Mouse (Mus musculus): ENCODE results near the gene Prm1. TPM values are rescaled to one million over a fixed set of nuclear protein-coding genes. Genes with fewer than 3 reads are reported as not detected.

Gene Prm1
- polyA plus RNA-seq (2014; fragmentation: Illumina TruSeq; extraction: RNeasy Lipid Tissue Mini Kit (QIAGEN cat#74804); ENCODE audit: insufficient read depth, low read depth, low replicate concordance), result not detected

DNA sequence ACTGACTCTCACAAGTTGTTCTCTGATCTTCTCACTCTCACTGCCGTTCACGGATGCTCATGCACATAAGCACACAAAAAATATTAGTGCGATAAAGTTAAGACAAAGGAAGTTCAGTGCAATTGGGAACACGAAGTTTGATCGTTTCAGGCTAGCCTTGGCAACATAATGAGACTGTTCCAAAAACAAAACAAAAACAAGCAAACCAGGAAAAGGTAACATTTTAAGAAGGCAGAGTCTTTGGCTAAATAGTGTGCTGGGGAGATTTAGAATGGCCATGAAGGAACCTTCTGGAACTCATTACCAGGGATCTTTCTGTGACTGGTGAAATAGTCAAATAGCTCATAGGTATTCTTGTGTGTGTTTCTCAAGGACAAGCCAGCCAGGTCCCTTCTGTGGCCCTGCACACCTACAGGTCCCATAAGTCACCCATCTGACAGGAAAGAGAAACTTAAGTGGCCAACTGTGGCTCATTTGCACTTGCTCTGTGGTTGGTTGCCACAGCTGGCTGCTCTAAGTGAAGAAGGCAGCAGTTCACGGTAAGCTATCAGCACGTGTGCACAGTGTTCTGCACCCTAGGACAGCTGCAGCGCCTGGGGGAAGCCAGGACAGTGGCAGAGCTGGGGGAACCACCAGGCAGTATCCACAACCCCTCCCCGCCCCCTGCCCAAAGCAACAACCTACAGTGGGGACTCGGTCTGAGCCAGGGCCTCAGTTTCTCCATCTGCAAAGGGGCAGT lies at the start of gene Prm1:
Prm1 (minus strand) TSS at position 51 of the 739 bp plus-strand sequence.

DNA sequence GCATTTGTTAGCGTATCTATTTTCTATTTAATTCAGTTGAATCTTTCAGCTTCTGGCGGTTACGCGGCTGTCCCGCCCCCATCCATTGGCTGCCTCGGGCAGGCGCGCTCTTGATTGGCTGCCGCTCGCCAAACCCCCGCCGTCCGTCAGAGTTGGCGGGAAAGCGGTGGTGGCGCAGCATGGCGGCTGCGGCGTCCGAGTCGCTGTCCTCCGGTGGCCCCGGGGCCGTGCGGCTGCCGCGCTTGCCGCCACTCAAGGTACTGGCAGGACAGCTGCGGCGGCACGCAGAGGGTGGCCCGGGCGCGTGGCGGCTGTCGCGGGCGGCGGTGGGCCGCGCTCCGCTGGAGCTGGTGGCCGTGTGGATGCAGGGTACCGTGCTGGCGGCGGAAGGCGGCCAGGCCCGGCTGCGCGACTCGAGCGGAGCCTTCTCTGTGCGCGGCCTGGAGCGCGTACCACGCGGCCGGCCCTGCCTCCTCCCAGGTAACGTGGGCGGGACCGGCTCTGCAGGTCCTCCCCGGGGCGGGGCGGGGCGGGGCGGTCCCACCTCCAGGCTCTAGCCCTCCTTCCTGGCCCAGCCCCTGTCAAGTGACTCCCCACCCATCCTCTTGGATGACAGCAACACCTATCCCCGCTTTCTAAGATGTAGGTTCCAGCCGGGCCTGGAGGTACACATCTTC lies 29.4 kb upstream of the Prm1 start, which contains the start of gene Rmi2:
Rmi2 (plus strand) TSS at position 149 of the 677 bp plus-strand sequence.

DNA sequence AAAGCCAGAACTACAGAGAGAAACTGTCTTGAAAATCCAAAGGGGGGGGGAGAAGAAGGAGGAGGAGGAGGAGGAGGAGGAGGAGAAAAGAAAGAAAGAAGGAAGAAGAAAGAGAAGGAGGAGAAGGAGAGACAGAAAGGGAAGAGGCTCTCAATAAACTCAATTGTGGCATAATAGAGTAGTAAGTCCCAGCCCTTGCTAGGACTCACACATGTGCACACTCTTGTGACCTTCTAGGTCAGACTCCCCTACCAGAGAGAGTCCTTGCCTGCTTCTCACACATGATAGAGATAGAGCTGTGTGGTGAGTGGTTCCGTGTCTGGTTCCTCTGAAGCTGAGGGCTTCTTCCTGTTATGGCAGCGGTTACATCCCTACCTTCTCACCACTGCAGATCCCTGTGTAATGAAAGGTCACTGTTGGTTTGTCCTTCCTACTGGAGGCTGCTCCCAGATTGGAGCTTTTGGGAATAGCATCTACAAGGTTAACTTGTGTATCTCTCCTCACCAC lies 7.3 kb upstream of the Prm1 start, which contains the start of gene Gm11172:
Gm11172 (plus strand) TSS at position 51 of the 507 bp plus-strand sequence.

DNA sequence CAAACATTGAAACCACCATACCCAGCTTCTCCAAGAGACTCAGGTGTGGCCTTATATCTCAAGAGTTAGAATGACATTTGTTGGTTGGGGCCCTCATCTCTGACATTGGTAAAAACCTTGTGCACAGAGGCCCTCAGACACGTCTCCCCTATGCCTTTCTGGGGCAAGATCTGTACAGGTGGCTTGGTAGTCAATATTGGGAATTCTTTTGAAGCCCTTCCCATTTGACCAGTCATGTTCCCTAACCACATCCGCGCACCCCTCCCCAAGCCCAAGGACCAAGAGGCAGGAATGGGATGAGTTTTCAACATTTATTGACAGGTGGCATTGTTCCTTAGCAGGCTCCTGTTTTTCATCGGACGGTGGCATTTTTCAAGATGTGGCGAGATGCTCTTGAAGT lies 9.6 kb downstream of the Prm1 start, which contains the start of gene Prm2:
Prm2 (minus strand) TSS at position 101 of the 400 bp plus-strand sequence.

DNA sequence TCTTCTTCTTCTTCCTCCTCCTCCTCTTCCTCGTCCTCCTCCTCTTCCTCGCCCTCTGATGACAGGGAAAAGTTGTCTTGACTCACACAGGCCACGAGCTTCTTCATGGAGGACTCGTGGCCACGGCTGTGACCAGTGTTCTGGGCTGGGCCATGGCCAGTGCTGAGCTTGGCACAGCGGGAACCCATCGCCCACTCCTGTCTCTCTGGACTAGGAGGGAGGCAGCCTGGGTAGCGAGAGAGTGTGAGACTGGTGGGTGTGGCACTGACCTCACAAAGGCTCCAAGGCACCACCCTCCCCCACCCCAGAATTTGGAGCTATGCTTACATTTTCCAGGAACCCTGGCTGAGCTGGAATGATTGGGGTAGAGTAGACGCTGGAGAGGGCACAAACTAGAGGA lies 14.9 kb downstream of the Prm1 start, which contains the start of gene Prm3:
Prm3 (minus strand) TSS at position 213 of the 400 bp plus-strand sequence.

DNA sequence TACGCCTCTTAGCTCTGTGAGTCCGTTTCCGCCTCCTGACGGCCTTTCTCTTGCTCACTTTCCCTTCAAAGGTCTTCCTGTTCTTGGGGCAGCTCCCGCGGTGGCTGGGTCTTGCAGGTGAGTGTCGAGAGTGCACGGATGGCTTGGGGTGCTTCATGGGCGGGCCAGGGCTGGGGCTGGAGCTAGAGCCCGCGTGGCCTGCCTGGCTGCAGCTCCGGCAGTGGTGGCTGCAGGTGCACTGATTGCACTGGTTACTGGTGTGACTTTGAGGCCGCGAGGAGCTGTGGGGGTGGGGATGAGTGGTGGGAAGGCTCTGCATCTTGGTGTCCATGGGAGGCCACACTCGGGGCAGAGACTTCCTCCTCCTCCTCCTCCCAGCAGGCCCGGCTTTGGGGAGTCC lies 17.4 kb downstream of the Prm1 start, which contains the start of gene Tnp2:
Tnp2 (minus strand) TSS at position 390 of the 400 bp plus-strand sequence.

DNA sequence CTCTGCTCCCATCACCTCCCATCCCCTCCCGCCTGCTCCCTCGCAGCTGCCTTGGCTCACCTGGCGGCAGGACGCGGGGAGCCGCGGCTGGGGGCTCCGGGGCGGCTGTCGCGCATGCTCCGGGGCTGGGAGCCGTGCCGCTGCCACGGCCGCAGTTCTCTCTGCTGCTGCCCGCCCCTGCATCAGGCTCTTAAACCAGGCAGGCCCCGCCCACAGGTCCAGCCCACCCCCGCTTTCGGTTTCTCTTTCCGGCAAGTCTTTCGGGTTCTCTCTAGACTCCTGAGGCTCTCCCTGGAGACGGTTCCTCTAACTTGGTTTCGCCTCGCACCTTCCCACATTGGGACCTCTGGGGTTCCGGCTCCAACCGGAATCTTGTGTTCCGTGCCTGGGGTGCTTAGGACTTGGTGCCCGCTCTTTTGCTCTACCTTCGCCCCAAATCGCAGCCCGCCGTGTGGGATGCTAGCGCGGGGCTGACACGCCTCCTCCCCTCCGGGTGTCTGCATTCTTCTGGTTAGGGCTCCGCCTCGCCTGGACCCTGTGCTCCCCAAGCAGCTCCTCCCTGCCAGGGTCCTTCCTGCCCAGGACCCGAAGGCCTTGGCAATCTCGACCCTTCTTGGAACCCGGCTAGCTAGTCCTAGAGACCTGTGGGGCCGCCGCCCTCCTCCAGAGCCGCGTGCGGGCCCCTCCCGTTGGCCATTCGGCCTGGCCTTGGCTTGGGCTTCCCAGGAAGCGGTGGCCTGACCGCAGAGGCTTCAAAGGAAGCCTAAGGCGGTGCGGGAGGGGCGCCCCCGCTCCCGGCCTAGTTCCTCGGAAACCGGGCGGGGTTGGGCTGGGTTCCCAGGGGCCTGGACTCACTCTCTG lies 20.0 kb downstream of the Prm1 start, which contains the start of gene Socs1:
Socs1 (minus strand) TSS at position 166 of the 861 bp plus-strand sequence.

Other genes starting within 250 kb of the Prm1 start
- gene Socs1, start 20.3 kb downstream of the Prm1 start, polyA plus RNA-seq (2014; fragmentation: Illumina TruSeq; extraction: RNeasy Lipid Tissue Mini Kit (QIAGEN cat#74804); ENCODE audit: insufficient read depth, low read depth, low replicate concordance), result 1.8 TPM
- gene Tnp2, start 17.2 kb downstream of the Prm1 start, polyA plus RNA-seq (2014; fragmentation: Illumina TruSeq; extraction: RNeasy Lipid Tissue Mini Kit (QIAGEN cat#74804); ENCODE audit: insufficient read depth, low read depth, low replicate concordance), result not detected
- gene Prm3, start 14.9 kb downstream of the Prm1 start, polyA plus RNA-seq (2014; fragmentation: Illumina TruSeq; extraction: RNeasy Lipid Tissue Mini Kit (QIAGEN cat#74804); ENCODE audit: insufficient read depth, low read depth, low replicate concordance), result not detected
- gene Prm2, start 9.7 kb downstream of the Prm1 start, polyA plus RNA-seq (2014; fragmentation: Illumina TruSeq; extraction: RNeasy Lipid Tissue Mini Kit (QIAGEN cat#74804); ENCODE audit: insufficient read depth, low read depth, low replicate concordance), result not detected
- not detected for gene Gm11172, start 7.1 kb upstream of the Prm1 start, polyA plus RNA-seq (2014; fragmentation: Illumina TruSeq; extraction: RNeasy Lipid Tissue Mini Kit (QIAGEN cat#74804); ENCODE audit: insufficient read depth, low read depth, low replicate concordance)
- gene Rmi2, start 29.2 kb upstream of the Prm1 start, polyA plus RNA-seq (2014; fragmentation: Illumina TruSeq; extraction: RNeasy Lipid Tissue Mini Kit (QIAGEN cat#74804); ENCODE audit: insufficient read depth, low read depth, low replicate concordance), result 0.31 TPM

All from lung, adult 10 weeks (tissue).